Mouse (Mus musculus): ENCODE results near the gene Mapk1ip1l.
"Not testable (repeated sequence)": the region's sequence is repeated elsewhere in the genome, so short reads cannot be mapped to it uniquely, and the experiment has no call there.

The Mapk1ip1l gene

DNA sequence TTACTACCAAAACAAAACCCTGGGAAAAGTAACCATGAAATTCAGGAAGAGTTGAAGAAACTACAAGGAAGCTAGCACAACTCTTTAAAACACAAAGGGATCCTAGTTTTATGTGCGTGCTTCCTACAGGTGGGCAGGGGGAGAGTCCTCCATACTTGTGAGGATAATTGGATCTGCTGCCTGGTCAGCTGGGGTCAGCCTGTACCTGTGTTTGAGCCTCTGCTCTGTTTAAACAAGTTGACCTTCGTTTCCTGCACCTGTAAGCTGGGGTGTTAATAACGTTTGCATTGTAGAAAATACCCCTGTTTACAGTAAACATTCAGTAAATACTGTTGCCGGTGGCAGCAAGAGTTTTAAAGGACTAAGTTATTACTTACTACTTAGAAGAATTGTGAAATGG is 7.9 kb downstream of the Mapk1ip1l start:
- no peak for DNase-seq

DNA sequence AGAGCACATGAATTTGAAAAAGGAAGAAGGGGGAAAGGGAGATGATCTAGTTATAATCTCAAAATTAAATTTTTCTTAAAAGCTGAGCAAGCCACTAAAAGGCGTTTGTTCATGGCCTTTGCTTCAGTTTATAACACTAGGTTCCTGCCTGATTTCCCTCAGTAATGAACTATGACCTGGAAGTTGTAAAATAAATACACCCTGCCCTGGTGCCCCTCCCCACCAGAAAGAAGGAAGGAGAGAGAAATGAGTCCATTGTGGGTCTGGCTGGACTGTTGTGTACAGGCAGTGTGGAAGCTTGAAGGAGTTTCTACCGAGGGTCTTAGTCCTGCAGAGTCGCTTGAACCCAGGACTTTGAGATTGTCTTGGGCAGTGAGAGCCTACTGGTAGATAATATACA is 9.6 kb downstream of the Mapk1ip1l start:
- DNase-seq, result no peak

DNA sequence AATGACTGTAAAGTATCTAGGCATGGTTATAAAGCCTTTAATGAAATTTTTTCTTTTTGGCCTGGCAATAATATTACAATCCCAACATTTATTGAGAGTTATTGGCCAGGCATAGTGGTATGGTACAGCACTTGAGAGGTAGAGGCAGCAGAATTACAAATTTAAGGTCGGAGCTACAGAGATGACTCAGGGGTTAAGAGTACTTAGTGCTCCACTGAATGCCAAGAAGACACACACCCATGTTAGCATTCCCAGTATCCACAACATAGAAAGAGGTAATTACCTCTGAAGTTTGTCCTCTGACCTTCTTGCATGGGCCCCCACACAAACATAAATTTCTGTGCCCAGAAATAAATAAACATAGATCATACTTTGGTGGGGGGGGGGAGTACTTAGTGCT is 11.0 kb downstream of the Mapk1ip1l start:
- DNase-seq, result no peak

DNA sequence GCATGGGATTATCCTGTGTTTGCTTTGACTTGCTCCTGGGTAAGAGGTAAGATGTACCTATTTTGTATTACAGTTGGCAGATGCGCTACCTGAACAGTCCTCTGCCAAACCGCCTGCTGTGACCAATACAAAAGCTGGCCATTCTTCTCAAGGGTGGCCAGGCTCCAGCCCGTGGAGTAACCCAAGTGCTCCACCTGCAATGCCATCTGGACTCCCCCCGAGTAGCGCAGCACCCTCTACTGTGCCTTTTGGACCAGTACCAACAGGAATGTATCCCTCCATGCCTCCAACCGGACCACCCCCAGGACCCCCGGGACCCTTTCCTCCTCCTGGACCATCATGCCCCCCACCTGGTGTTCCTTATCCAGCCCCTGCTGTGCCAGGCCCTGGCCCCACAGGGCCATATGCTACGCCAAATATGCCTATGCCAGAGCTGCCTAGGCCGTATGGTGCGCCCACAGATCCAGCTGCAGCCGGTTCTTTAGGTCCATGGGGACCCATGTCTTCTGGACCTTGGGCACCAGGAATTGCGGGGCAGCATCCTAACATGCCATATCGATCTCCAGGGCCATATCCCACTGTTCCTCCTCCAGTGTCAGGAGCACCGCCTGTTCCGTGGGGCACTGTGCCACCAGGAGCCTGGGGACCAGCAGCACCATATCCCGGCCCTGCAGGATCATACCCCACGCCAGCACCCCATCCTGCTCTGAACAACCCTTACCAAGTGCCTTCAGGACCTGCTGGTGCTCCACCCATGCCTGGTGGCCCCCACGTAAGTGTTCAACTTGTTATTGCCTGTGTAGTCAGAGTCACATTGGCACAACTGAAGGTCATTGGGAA is 12.5 kb downstream of the Mapk1ip1l start:
- peak; percentile 31 to 55 for DNase-seq

GRCm38 (mm10) chr14:47319362-47319761 is 21.3 kb downstream of the Mapk1ip1l start:
- DNase-seq, result no peak

DNA sequence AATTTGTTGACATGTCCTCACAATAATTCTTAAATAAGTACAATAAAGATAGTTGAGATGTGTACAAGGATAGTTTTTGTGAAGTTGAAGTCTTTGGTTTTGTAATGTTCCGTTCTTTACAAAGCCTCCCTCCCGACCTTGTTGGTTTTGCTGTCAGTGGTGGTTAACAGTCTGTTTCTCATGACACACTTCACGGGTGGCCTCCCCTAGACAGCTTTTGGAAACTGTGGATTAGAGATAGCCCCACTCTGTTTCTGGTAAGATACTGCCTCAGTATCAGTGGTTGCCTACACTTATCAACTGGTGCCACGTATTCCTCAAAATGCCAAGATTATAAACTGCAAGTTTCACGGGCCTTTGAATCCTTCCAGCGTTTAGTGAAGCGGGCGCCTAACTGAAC is 23.5 kb downstream of the Mapk1ip1l start:
- not testable (repeated sequence) for DNase-seq

DNA sequence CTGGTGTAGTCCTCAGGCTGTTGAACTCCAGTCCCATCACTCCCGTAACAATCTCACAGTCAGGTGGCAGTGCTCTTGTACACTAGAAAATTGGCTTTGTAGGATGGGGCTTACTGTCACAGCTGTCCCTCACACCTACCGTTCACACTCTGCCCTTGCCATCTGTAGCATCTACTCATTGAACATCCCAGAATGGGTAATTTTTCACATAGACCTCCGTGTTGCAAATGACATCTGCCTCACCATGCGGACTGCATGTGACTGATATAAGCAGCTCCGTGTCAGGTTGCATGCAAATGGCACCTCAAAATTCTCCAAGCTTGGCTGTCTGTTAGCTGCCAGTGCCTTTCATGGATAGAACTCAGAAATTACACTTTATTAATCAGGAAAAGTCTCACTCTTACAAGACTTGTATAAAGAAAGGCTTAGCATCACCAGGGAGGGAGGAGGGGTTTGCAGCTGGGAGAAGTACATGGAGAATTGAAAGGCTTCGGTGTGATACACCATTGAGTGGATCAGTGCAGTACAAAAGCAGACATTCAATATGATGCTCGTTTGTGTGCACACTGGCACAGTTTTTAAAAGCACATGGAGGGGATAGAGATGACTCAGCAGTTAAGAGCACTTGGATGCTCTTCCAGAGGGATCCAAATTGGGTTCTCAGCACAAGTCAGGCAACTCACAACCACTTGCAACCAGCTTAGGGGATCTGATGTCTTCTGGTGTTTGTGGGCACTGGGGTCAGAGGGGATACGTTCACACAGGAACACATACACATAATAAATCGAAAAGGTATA is 28.1 kb downstream of the Mapk1ip1l start:
- DNase-seq, result no peak

GRCm38 (mm10) chr14:47327347-47327746 is 29.3 kb downstream of the Mapk1ip1l start:
- no peak for DNase-seq

- DNase-seq, result no peak
Observed at GRCm38 (mm10) chr14:47331920-47332319, 33.9 kb downstream of the Mapk1ip1l start.

GRCm38 (mm10) chr14:47334819-47335218 is 36.8 kb downstream of the Mapk1ip1l start:
- peak; percentile 79 to 81 for DNase-seq

GRCm38 (mm10) chr14:47335300-47335699 is 37.2 kb downstream of the Mapk1ip1l start:
- DNase-seq, result no peak

- DNase-seq, result peak; percentile 55 to 60
Observed at GRCm38 (mm10) chr14:47340231-47340925, 42.3 kb downstream of the Mapk1ip1l start.

GRCm38 (mm10) chr14:47341811-47342291 is 43.8 kb downstream of the Mapk1ip1l start:
- no peak for DNase-seq

DNA sequence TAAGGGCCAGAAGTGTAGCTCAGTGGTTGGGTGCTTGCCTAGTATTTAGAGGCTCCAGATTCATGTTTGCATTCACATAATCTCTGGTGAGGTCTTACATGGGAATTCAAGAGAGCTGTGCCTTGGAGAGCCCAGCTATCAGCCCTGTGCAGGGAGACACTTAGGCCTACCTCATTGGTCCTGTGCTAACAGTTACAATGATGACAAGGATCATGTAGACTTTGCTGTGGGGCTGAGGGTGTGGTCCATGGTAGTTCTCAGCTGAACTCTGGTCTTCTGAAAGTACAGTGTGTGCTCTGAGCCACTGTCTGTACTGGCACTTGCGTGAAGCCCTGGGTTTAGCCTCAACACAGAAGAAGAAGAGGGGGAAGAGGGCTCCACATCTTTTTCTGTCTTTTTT is 48.6 kb downstream of the Mapk1ip1l start:
- DNase-seq, result no peak

- DNase-seq, result no peak
Observed at GRCm38 (mm10) chr14:47350974-47351373, 52.9 kb downstream of the Mapk1ip1l start.

DNA sequence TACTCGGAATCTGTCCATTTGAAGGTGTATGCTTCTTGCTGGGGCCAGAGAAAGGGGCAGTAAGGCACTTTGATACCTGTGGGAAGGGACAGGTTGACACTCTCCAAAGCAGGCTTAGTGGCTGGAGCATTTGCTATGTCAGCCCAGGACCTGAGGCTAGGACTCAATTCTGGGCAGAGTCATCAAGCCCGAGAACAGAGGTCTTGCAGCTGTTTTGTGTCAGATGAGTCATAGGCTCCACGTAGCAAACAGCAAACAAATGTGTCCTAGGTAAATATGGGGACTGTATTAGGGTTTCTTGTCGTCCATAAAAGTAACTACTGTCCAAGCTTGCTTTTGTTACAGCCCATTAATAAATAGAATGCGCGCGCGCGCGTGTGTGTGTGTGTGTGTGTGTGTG is 54.2 kb downstream of the Mapk1ip1l start:
- no peak for DNase-seq

GRCm38 (mm10) chr14:47353240-47353639 is 55.2 kb downstream of the Mapk1ip1l start:
- DNase-seq, result no peak

GRCm38 (mm10) chr14:47354111-47354577 is 56.1 kb downstream of the Mapk1ip1l start:
- peak in 1 of 2 experiments; percentile 45 for DNase-seq

- DNase-seq, result no peak
Observed at GRCm38 (mm10) chr14:47354948-47355347, 56.9 kb downstream of the Mapk1ip1l start.

GRCm38 (mm10) chr14:47356622-47357021 is 58.6 kb downstream of the Mapk1ip1l start:
- no peak for DNase-seq

DNA sequence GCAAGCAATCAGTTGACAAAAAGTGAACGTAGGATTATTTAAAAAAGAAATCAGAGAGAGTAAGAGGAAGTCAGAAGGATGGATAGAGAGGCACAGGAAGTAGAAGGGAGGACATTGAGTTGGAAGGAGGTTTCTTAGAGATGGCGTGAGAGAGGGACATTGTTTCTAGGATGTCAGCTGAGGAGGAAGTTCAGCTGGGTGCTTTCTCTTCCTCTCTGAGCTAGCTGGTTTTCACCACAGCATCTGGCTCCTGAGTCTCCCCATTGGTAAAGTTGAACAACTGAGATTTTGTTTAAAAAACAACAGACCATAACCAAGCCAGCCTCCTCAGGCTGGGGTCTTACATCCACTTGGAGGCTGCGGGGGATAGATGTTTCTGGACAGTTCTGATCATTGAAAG is 61.5 kb downstream of the Mapk1ip1l start:
- no peak for DNase-seq

- no peak for DNase-seq
Observed at GRCm38 (mm10) chr14:47361418-47361817, 63.4 kb downstream of the Mapk1ip1l start.

- DNase-seq, result no peak
Observed at GRCm38 (mm10) chr14:47361899-47362298, 63.8 kb downstream of the Mapk1ip1l start.
